Mouse (Mus musculus) Patski (cell line): ENCODE data around the gene Gm20498. TPM values are rescaled to one million over a fixed set of nuclear protein-coding genes. Genes with fewer than 3 reads are reported as not detected.

Experiments
- ATAC-seq: fragments of 100-300 bp; one replicate; pipeline ENCODE4 v1.8.0; 2021
- CTCF ChIA-PET: fragments of 350-600 bp; sonication (Branson Sonifier 250); formaldehyde crosslinking; loops from one replicate; lab custom pipeline; 2022; ENCODE audit warnings: inconsistent platforms; lab: Charles Lee
- POLR2A ChIA-PET: fragments of 350-600 bp; sonication (Branson Sonifier 250); formaldehyde crosslinking; loops from one replicate; lab custom pipeline; 2022; ENCODE audit warnings: antibody characterized with exemption, inconsistent platforms; lab: Charles Lee
- DNase-seq: peaks from one replicate; pipeline ENCODE4 v3.0.0-alpha.2; 2011; ENCODE audit warnings: low read depth, low spot score
- H3K27me3 ChIP-seq: fragments of 371-371 bp; one replicate; pipeline ENCODE4 v1.5.1; 2021
- CTCF ChIP-seq: fragments of 100-300 bp; IDR thresholded peaks from one replicate; pipeline ENCODE4 v1.5.1; 2021
- in situ Hi-C: fragments of 300-500 bp; cut with MboI; formaldehyde crosslinking; loops from 3 replicates; pipeline ENCODE4 v1.11.1; 2018; ENCODE audit warnings: low pct_unique_long_range_greater_than_20kb, mixed read lengths
- polyA plus RNA-seq: library from polyadenylated mRNA; unstranded; gene quantifications from one replicate; pipeline ENCODE4 v1.2.3, GENCODE M21; 2021

Gene Gm20498
- polyA plus RNA-seq, 1 experiment from 2014 or later: 43.8 TPM

DNA sequence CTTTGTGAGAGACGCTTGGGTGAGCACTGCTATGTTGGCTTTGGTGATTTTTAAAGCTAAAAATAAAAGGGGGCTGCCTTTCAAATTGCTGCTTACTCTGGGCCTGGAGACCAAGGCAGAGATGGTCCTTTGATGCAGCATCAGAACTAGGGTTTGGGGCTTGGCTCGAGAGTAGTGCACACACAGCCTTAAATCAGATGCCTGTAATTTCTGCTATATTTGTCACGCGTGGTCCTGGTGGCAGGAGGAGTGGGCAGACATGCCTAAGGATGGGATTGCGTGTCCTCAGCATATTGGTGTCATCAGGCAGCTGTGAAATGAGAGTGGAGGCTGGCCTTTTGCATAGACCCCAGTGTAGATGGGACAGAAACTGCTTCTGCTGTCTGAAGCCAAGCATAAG is 198.9 kb downstream of the Gm20498 start:
- no peak for ATAC-seq

GRCm38 (mm10) chr12:81332875-81333421 is 199.8 kb downstream of the Gm20498 start, which contains the start of gene Slc8a3:
Gene Slc8a3 (minus strand): TSS chr12:81333180.
- no peak for ATAC-seq
- in situ Hi-C loops: no loop called here
- no peak for DNase-seq
- CTCF ChIA-PET: no interaction called here
- no peak for TF ChIP-seq CTCF
- POLR2A ChIA-PET: interaction anchor here (1.0 kb wide), 1 partner anchor 93 kb away, joined by 4 read pairs; no protein-coding TSS in a partner anchor
- peaks cover 69% of the 10 kb centered on the region for H3K27me3 ChIP-seq

More for the DNA sequence above, 198.9 kb downstream of the Gm20498 start:
- POLR2A ChIA-PET: interaction anchor here (0.6 to 1.0 kb wide), 2 partner anchors 37 to 94 kb away, joined by 3 to 4 read pairs; no protein-coding TSS in a partner anchor
- CTCF ChIA-PET: interaction anchor here (1.6 kb wide), 1 partner anchor 8 kb away, joined by 3 read pairs; no protein-coding TSS in a partner anchor
- DNase-seq: no peak
- TF ChIP-seq CTCF: no peak
- in situ Hi-C loops: no loop called here
- H3K27me3 ChIP-seq: peaks cover 78% of the 10 kb centered on the region

GRCm38 (mm10) chr12:81331937-81332874 is 200.5 kb downstream of the Gm20498 start:
- ATAC-seq (no peak), DNase-seq (no peak)
- peaks cover 66% of the 10 kb centered on the region for H3K27me3 ChIP-seq
- in situ Hi-C loops: no loop called here
- ChIA-PET POLR2A (no interaction called here), CTCF (no interaction called here)
- no peak for TF ChIP-seq CTCF

- ChIA-PET POLR2A (no interaction called here), CTCF (no interaction called here)
- ATAC-seq (no peak), DNase-seq (no peak)
- in situ Hi-C loops: no loop called here
- no peak for TF ChIP-seq CTCF
- H3K27me3 ChIP-seq: peaks cover 65% of the 10 kb centered on the region
Measured at GRCm38 (mm10) chr12:81331046-81331638, 201.6 kb downstream of the Gm20498 start.

DNA sequence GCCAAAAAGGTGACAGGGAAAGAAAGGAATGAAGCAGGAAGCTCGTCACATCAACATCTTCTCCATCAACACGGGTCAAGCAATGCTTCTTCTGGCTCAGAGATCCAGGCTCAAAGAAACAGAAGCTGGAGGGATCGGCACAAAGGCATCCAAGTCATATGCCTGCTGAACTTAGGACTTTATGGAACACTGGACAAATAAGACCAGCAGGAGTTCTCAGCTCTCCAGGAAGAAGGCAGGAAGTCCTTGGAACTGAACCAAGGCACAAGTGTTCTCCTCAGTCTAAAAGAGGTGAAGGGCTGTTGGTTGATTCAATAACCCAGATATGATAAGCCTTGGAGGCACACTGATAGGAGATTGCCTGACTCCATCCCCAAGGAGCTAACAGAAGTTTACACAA is 207.7 kb downstream of the Gm20498 start:
- H3K27me3 ChIP-seq: peaks cover 39% of the 10 kb centered on the region
- in situ Hi-C loops: no loop called here
- no peak for ATAC-seq
- no peak for TF ChIP-seq CTCF
- DNase-seq: no peak
- CTCF ChIA-PET: interaction anchor here (1.5 kb wide), 1 partner anchor 9 kb away, joined by 3 read pairs; no protein-coding TSS in a partner anchor
- POLR2A ChIA-PET: no interaction called here

- peaks cover 45% of the 10 kb centered on the region for H3K27me3 ChIP-seq
- no peak for TF ChIP-seq CTCF
- POLR2A ChIA-PET: no interaction called here
- ATAC-seq (no peak), DNase-seq (no peak)
- CTCF ChIA-PET: no interaction called here
- in situ Hi-C loops: no loop called here
Measured at GRCm38 (mm10) chr12:81324116-81324515, 208.6 kb downstream of the Gm20498 start.

GRCm38 (mm10) chr12:81321021-81321420 is 211.7 kb downstream of the Gm20498 start:
- CTCF ChIA-PET: no interaction called here
- POLR2A ChIA-PET: no interaction called here
- no peak for DNase-seq
- ATAC-seq: no peak
- TF ChIP-seq CTCF: no peak
- peaks cover 42% of the 10 kb centered on the region for H3K27me3 ChIP-seq
- in situ Hi-C loops: no loop called here

- no peak for DNase-seq
- ChIA-PET CTCF (no interaction called here), POLR2A (no interaction called here)
- TF ChIP-seq CTCF: no peak
- peaks cover 46% of the 10 kb centered on the region for H3K27me3 ChIP-seq
- no peak for ATAC-seq
- in situ Hi-C loops: no loop called here
Measured at GRCm38 (mm10) chr12:81317811-81318210, 214.9 kb downstream of the Gm20498 start.

- ATAC-seq (no peak), DNase-seq (no peak)
- CTCF ChIA-PET: no interaction called here
- no peak for TF ChIP-seq CTCF
- H3K27me3 ChIP-seq: peaks cover 47% of the 10 kb centered on the region
- in situ Hi-C loops: no loop called here
- POLR2A ChIA-PET: no interaction called here
Measured at GRCm38 (mm10) chr12:81315953-81316352, 216.8 kb downstream of the Gm20498 start.

Other genes with a start within 250 kb of the Gm20498 start
- gene Slc8a3, start 199.7 kb downstream of the Gm20498 start, polyA plus RNA-seq: 0.03 TPM
- 0.18 TPM for gene Gm4787, start 153.4 kb downstream of the Gm20498 start, polyA plus RNA-seq
- 0.08 TPM for gene Adam4, start 111.0 kb downstream of the Gm20498 start, polyA plus RNA-seq
- 18.9 TPM for gene Cox16, start 47.8 kb downstream of the Gm20498 start, polyA plus RNA-seq
- gene Synj2bp, start within 50 bp of the Gm20498 start, polyA plus RNA-seq: 16.5 TPM
- 0.15 TPM for gene Adam21, start 35.6 kb upstream of the Gm20498 start, polyA plus RNA-seq
- gene Med6, start 62.1 kb upstream of the Gm20498 start, polyA plus RNA-seq: 38.8 TPM
- 28.1 TPM for gene Ttc9, start 98.3 kb upstream of the Gm20498 start, polyA plus RNA-seq
- gene Map3k9, start 248.3 kb upstream of the Gm20498 start, polyA plus RNA-seq: 10.5 TPM